Mouse (Mus musculus) layer of hippocampus, adult 2 months (tissue): ENCODE measurements at regions not wholly inside any gene's neighbourhood (a gene's known extent, or its start where the extent isn't known, plus 50 kb on each side); places are given as distances from the start of the nearest gene placed in this dataset.

Experiments
- DNase-seq, 2 experiments: peaks; one replicate each; pipeline ENCODE4 v3.0.0; 2022; ENCODE audit warnings: low spot score in 2 of 2
- H3K27ac ChIP-seq: fragments of 200-600 bp; 2 replicates; pipeline ENCODE4 v1.8.1; 2022
- H3K4me3 ChIP-seq: fragments of 200-600 bp; 2 replicates; pipeline ENCODE4 v1.8.1; 2022; ENCODE audit warnings: mild to moderate bottlenecking
- CTCF ChIP-seq: fragments of 200-600 bp; conservative IDR thresholded peaks from 2 replicates; pipeline ENCODE4 v1.8.1; 2022; ENCODE audit warnings: antibody characterized with exemption, mild to moderate bottlenecking, moderate library complexity

- peak overlapping the region; percentile 87 for H3K27ac ChIP-seq
- peak overlapping the region; percentile 38 for H3K4me3 ChIP-seq
- DNase-seq: peak; percentile 64 to 87
- peak; percentile 50 for TF ChIP-seq CTCF
These were observed 86.9 kb downstream of the Bdh1 start for GRCm38 (mm10) chr16:31508981-31509380.

- TF ChIP-seq CTCF: no peak
- Histone ChIP-seq H3K4me3 (no peak overlapping the region), H3K27ac (peak overlapping the region; percentile 87; the same call in 1 of the 2 replicates)
- DNase-seq: no peak
These were observed 88.0 kb downstream of the Bdh1 start for GRCm38 (mm10) chr16:31510097-31510496.

GRCm38 (mm10) chr16:31518816-31519215, 96.7 kb downstream of the Bdh1 start:
- Histone ChIP-seq H3K4me3 (no peak overlapping the region), H3K27ac (no peak overlapping the region)
- DNase-seq: no peak
- peak; percentile 49 for TF ChIP-seq CTCF

GRCm38 (mm10) chr16:31520081-31520480, 98.0 kb downstream of the Bdh1 start:
- Histone ChIP-seq H3K4me3 (no peak overlapping the region), H3K27ac (no peak overlapping the region)
- TF ChIP-seq CTCF: no peak
- no peak for DNase-seq

- Histone ChIP-seq H3K4me3 (no peak overlapping the region), H3K27ac (no peak overlapping the region)
- TF ChIP-seq CTCF: no peak
- DNase-seq: no peak
These were observed 99.7 kb downstream of the Bdh1 start for GRCm38 (mm10) chr16:31521786-31522185.

- Histone ChIP-seq H3K4me3 (no peak overlapping the region), H3K27ac (no peak overlapping the region)
- TF ChIP-seq CTCF: no peak; the same call in 1 of the 2 replicates
- DNase-seq: no peak
These were observed 104.7 kb downstream of the Bdh1 start for GRCm38 (mm10) chr16:31526711-31527344.

GRCm38 (mm10) chr16:31528596-31529283, 106.7 kb downstream of the Bdh1 start:
- H3K4me3 ChIP-seq: no peak overlapping the region
- no peak overlapping the region for H3K27ac ChIP-seq
- DNase-seq: no peak
- TF ChIP-seq CTCF: no peak

GRCm38 (mm10) chr16:31529284-31529958, 107.3 kb downstream of the Bdh1 start:
- no peak for TF ChIP-seq CTCF
- H3K4me3 ChIP-seq: no peak overlapping the region
- H3K27ac ChIP-seq: no peak overlapping the region
- no peak for DNase-seq

GRCm38 (mm10) chr16:31530090-31530489, 108.0 kb downstream of the Bdh1 start:
- no peak overlapping the region for H3K27ac ChIP-seq
- DNase-seq: no peak
- H3K4me3 ChIP-seq: no peak overlapping the region
- no peak for TF ChIP-seq CTCF

- Histone ChIP-seq H3K27ac (no peak overlapping the region), H3K4me3 (no peak overlapping the region)
- TF ChIP-seq CTCF: peak; percentile 25
- no peak for DNase-seq
These were observed 111.2 kb downstream of the Bdh1 start for GRCm38 (mm10) chr16:31533196-31533777.

- Histone ChIP-seq H3K27ac (no peak overlapping the region), H3K4me3 (no peak overlapping the region)
- no peak for DNase-seq
- no peak for TF ChIP-seq CTCF
These were observed 112.9 kb downstream of the Bdh1 start for GRCm38 (mm10) chr16:31534923-31535523.

- Histone ChIP-seq H3K4me3 (no peak overlapping the region), H3K27ac (no peak overlapping the region)
- no peak for DNase-seq
- no peak for TF ChIP-seq CTCF
These were observed 114.2 kb downstream of the Bdh1 start for GRCm38 (mm10) chr16:31536328-31536727.

- H3K4me3 ChIP-seq: no peak overlapping the region
- no peak for DNase-seq
- no peak for TF ChIP-seq CTCF
- no peak overlapping the region for H3K27ac ChIP-seq
These were observed 116.5 kb downstream of the Bdh1 start for GRCm38 (mm10) chr16:31538606-31539005.
